Mouse (Mus musculus) retina, adult 2 months (tissue): Measurements from ENCODE around the gene Tspan31.
"Not testable (repeated sequence)": the region's sequence is repeated elsewhere in the genome, so short reads cannot be mapped to it uniquely, and the experiment has no call there.

ENCODE experiments used
- DNase-seq: peaks from one replicate; pipeline ENCODE4 v3.0.0-alpha.2; 2012; ENCODE audit warnings: low read depth, low spot score

Tspan31 gene

DNA sequence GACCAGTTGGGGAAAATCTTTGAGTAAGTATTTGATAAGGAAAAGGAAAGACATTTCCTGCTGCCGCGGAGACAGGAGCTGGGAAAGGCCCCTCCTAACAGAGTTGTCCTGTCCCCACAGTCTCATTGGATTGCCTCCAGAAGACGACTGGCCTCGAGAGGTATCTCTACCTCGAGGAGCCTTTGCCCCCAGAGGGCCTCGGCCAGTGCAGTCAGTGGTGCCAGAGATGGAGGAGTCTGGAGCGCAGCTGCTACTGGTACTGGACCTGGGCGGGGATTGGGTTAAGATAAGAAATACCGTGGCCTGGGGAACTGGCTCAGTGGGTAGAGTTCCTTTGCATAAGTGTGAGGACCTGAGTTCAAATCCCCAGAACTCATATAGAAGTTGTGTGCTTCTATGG is 4.1 kb downstream of the Tspan31 start:
- DNase-seq: no peak

DNA sequence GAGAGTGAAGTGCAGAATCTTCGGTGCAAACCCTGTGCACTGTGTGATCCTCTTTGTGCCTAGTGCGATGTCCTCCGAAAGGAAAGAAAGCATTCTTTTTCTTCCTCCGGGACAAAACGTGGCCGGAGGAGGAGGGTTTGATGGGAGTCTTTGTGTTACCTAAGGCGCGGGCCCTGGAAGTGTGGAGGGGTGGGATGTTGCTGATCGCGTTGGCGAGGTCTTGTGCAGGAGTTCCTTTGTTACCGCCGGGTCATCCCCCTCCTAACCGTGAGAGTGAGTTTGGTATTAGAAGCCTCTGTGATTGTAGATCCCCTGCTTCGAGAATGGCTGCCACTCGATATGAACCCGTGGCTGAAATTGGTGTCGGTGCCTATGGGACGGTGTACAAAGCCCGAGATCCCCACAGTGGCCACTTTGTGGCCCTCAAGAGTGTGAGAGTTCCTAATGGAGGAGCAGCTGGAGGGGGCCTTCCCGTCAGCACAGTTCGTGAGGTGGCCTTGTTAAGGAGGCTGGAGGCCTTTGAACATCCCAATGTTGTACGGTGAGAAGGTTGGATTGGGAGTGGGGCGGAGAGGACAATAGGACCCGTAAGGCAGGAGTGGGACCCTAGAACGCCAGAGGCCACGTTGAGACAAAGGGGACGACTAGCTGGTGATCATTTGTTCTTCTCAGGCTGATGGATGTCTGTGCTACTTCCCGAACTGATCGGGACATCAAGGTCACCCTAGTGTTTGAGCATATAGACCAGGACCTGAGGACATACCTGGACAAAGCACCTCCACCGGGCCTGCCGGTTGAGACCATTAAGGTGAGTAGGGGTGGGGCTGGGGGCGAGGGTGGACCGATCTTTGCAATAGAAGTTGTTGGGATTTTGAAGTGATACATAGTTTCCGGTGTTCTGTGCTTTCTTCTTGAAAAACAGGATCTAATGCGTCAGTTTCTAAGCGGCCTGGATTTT is 5.9 kb downstream of the Tspan31 start:
- DNase-seq: no peak

DNA sequence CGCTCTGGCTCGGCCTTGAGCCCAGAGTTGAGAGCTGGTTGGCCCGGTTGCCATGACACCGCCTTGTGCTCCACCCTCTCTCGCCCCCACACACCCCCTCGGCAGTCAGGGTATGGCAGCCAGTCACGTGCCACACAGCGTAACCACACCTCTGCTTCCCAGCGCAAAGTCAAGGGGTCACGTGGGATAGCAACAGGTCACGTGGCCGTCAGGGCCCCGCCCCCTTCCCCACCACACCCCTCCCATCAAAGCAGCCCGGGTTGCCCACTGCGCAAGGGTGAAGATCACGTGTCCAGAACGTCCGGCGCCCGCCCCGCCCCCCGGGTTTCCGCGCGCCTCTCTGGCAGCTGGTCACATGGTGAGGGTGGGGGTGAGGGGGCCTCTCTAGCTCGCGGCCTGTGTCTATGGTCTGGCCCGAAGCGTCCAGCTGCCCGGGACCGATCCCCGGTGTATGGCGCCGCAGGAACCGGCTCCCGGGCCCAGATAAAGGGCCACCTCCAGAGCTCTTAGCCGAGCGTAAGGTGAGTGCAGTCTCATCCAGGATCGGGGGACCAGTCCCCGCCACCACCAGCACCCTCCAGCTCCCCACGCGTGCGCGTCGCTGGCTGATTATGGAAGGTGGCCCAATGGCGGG is 6.7 kb downstream of the Tspan31 start, which contains the start of gene Cdk4:
Gene Cdk4, plus strand, starts transcription at position 296 of the 634 bp plus-strand sequence.
- peak; percentile 98 for DNase-seq

DNA sequence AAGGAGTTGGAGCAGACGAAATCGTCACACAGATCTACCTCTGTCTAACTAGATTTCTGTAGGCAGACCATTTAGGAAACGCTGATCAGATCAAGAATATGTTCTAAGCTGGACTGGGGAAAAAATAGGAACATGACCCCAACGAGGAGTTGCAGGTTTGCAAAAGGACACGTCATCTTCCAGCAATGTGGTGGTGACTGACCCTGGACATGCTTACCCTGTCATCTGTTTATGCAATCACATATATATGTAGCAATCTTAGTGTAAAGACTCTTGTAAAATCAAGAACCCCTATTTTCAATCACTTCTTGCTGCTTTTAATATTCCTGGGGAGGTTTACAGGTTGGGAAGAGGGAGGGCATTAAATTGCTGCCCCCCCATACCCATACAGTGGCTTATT is 7.6 kb downstream of the Tspan31 start:
- DNase-seq: no peak

DNA sequence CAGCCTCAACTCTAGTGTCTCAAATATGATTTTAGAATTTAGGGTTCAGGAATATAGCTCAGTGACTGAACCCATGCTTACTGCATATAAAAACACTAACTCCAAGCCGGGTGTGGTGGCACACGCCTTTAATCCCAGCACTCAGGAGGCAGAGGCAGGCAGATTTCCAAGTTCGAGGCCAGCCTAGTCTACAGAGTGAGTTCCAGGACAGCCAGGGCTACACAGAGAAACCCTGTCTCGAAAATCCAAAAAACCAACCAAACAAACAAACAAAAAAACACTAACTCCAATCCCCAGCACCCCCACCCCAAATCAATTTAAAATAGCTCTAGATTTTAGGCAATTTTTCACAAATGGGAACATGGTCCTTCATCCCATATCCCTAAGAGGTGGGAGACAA is 8.0 kb downstream of the Tspan31 start:
- DNase-seq: not testable (repeated sequence)

DNA sequence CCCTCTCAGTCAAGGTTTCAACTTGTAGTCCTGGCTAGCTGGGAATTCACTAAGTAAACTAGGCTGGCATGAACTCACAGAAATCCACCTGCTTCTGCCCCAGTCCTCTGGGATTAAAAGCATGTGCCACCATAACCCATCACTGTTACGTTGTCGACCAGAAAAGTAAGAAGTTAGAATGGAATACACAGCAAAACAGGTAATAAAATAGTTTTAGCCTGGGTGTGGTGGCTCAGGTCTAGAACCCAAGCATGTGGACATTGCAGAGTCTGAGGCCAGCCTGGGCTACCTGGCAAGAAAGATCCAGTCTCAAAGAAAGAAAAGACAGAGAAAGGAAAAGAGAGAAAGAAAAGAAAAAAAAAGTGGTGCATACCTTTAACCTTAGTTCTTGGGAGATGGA is 8.6 kb downstream of the Tspan31 start:
- DNase-seq: no peak

DNA sequence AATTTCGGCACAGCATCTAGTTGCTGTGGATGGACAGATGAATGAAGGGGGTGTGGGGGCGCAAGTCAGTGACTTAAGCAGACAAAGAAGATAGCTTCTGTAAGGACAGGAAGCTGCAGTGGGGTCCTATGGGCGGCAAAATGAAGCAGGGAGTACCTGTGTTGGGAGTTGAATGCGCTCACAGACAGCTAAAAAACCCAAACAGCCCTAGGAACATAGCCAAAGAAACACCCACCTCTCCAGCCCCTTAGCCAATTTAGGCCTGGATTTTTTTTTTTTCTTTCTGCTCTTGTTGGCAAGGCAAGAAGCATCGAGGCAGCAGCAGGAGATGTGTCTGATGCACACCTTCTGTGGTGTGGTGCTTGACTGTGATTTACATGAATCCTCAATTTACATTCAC is 9.0 kb downstream of the Tspan31 start:
- DNase-seq: no peak

DNA sequence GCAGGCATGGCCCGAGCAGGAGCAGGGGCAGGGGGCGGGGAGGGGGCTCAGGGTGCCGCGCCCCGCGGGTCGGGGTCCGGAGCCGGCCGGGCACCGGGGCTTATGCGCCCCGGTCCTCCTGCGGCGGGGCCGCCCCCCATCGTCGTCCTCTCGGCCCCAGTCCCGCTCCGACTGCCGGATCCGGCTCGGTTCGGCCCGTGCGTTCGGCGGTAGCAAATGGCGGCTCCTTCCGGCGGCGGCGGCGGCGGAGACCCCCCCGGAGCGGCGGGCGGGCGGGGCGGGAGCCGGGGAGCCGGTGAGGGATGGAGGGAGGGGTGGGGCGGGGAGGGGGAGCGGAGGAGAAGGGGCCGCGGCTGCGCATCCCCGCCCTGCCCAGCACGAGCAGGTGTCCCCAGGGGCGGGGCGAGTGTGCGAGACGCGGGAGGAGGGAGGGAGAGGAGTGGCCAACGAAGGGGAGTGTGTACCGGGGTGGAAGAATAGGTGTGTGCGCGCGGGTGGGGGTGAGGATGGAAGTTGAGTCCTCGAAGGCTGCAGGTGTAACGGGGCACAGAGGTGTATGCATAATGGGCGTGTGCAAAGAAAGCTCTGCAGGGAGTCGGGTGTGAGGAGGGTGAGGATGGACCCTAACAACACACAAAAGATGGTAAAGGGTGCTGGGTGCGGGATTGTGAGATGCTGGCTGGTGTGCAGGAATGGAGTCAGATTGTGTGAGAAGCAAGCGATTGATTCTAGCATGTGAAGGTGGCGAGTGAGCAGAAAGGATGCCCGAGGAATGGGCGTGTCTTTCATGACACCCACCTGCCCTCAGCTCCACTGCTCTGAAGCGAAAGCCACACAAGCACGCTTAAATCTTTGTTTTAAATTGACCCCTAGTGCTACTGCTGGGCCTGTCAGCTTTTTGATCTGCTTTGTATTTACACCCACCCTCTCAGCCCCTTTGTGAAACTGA is 9.8 kb downstream of the Tspan31 start, which contains the start of gene March9:
Gene March9, minus strand, starts transcription at position 217 of the 949 bp plus-strand sequence.
- peak; percentile 63 for DNase-seq

DNA sequence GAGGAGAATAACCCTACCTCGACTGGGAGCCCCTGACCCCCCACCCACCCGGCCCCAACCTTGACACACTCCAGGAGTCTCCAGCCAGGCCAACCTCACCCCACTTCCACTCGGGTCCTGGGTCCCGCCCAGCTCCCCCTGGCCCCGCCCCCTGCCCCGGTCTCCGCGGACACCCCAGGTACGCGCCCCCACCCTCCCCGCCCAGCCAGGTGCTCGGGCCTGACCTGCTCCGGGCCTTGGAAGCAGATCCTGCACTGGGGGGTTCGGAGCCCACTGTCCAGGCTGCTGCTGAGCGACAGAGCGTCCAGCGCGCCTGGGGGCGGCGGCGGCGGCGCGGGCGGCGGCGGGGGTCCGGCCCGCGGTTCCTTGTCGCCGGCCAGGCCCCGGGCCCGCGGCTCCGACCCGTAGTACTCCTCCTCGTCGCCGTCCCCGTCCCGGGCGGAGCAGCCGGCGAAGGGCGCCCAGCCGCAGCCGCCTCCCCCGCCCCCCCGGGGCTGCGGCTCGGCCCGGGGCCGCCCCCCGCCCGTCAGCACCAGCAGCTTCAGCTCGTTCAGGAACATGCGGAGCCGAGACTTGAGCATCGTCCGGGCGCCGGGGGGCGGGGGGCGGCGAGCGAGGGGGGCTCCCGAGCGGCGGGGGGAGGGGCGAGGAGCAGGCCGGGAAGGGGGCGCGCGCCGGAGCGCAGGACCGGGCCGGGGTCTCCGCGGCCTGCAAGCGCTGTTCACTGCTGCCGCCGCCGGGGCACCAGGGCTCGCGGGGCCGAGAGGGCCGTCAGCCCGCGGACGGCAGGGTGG is 10.7 kb downstream of the Tspan31 start:
- DNase-seq: no peak

DNA sequence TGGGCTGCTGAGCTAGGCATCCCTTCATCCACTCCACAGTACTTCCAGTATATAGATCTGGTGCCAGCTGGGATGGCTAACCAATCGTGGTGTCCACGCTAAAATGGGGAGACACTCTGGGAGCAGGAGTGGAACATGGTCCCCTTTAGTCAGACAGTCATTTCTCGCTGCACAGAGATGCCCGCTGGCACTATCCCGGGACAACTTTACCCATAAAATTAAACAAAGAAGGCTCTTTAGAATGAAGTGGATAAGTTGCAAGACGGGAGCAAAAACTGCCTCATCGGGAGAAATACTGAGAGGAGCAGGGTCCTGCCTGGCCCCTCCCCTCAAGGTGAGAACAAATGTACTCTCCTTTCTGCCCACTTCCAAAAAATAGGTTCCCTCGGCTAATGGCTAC is 11.4 kb downstream of the Tspan31 start:
- DNase-seq: no peak

DNA sequence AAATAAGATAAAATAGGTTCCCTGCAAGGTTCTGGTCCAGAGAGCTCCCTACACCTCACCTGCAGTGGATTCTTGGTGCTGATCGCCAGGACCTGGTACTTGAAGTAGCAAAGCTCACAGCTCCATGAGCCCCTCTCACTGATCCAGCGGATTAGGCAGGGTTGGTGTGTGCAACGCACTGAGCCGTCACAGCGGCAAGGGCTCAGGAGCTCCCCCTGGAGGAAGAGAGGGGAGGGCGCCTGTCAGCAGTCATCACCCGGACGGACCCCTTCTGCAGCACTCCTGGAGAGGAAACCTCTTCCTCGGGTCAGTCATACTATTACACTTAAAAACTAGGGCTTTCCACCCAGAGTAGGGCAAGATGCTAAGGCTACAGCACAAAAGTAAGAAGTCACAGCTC is 11.9 kb downstream of the Tspan31 start:
- DNase-seq: peak; percentile 77

DNA sequence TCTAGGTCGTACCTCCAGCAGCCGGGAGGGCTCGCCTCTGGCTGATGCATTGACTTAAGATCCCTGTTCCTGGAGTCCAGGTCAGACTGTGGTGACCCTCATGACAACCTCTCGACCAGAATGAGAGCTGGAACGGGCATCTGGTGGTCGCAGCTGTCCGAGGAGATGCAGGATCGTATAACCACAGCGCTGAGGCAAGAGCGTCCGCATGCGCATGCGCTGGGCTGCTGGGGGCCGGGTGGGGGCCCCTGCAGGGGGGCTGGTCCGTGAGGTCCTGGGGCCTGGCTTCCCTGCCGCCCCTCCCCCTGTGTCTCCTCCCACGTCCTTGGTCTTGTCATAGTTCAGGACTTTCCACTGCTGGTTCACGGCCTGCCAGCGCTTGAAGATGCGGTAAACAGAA is 13.6 kb downstream of the Tspan31 start:
- DNase-seq: no peak

DNA sequence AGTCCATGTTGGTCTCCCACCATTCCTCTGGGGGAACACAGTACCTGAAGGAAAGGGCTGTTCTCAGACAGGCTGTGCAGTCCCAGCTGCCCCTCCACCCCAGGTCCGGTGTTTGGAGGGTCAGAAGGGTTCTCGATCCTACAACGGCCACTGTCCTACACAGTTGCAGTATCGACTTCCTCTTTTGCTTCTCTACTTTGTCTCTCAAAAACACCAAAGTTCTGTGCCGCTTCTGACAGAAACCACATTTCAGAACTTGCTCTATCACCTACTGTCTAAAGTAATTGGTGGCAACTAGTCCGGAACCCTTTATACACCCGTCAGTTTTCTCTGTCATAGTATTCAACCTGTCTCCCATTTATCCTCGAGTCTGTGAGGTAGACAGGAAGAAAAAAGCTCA is 14.7 kb downstream of the Tspan31 start:
- no peak for DNase-seq

DNA sequence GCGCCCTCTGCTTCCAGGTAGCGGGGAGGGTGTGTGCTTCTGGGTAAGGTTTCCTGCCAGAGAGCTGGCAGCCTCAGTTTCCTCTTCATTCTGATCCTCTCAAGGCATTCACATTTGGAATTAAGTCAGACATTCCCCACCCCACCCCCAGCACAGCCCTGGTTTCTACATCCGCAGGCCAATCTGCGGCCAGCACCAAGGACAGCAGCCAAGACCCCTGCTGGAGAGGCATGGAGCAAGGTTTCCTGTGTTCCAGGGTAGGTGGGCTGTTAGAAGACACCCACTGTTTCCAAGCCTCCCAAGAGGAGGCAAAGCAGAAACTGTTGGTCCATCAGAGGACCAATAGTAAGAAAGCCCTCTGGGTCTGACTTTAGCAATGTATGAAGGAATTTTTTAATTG is 15.4 kb downstream of the Tspan31 start:
- DNase-seq: no peak

DNA sequence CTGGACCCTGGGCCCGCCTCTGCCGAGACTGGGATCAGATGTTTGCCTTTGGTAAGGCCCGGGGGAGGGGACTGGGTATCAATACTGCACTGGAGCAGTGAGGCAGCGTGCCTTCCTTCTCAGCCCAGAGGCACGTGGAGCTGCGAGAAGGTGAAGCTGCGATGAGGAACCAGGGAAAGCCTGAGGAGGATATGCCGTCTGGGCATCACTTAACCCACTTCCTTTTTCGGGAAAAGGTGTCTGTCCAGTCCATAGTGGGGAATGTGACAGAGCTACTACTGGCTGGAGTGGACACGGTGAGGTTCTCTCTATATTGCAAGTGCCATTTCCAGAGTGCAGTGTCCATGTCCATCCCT is 20.0 kb downstream of the Tspan31 start:
- no peak for DNase-seq

DNA sequence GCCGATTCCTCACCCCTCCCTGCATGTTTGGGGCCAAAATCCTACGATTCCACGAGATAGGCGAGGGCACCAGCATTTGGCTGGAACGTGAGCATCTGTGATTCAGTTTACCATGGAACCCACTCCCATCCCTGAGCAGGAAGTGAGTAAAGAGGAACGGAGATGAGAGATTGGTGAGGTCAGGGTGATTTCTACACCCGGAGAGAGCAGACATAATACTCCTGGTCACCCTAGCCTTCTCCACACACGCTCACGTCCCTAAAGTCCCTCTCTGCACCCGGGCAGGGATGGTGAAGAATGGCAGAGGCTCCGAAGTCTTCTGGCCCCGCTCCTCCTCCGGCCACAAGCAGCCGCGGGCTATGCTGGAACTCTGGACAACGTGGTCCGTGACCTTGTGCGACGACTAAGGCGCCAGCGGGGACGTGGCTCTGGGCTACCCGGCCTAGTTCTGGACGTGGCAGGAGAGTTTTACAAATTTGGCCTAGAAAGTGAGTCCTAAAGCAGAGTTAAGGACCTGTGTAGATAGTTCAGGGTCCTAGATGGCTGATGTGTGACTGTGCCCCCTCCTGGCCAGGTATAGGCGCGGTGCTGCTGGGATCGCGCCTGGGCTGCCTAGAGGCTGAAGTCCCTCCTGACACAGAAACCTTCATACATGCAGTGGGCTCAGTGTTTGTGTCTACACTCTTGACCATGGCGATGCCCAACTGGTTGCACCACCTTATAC is 20.5 kb downstream of the Tspan31 start:
- DNase-seq: no peak

DNA sequence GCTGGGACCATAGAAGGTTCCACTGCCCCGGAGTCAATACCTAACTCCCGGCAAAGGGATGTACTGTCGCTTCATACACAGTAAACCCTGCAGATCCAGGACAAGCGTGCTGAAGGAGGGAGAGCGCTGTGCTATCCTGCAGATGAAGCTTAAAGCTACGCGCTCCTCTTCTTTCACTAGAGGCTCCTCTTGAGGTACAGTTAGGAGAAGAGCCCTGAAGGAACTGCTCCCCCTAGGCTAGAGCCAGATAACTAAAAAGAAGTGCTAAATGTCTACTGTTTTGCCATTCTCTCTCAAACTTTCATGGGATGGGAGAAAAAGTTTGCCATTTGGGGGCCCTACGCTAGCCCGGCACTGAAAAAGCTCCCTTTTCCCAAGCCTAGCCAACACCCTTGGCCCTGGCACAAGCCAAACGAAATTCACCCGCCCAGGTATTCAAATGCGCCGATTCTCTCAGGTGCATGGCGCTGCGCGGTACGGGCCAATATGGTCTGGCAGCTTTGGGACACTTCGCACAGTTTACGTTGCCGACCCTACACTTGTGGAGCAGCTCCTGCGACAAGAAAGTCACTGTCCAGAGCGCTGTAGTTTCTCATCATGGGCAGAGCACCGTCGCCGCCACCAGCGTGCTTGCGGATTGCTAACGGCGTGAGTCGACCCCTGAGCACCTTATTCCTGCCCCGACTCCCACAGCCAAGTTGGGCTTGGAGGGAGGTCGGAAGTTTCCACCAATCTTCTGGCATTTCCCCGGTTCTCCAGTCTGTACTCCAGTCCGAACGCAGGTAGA is 21.3 kb downstream of the Tspan31 start:
- no peak for DNase-seq

DNA sequence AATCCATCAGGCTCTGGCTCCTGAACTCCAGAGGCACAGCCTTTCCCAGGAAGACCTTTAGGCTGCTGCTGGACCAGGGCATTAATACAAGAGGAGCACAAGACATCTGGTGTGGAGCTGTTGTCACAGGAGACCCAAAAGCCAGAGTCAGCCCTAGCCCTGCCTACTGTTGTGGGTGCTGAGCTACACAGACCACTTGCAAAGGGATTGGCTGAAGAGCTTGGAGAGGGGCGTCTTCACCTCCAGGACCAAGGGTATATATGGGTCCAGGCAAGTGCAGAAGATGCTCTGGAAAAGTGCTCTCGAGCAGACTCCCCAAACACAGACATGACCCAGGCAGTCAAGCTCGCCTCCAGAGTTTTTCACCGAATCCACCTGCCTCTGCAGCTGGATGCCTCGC is 22.1 kb downstream of the Tspan31 start, which contains the start of gene Cyp27b1:
Gene Cyp27b1, plus strand, starts transcription at position 297 of the 400 bp plus-strand sequence.
- no peak for DNase-seq

DNA sequence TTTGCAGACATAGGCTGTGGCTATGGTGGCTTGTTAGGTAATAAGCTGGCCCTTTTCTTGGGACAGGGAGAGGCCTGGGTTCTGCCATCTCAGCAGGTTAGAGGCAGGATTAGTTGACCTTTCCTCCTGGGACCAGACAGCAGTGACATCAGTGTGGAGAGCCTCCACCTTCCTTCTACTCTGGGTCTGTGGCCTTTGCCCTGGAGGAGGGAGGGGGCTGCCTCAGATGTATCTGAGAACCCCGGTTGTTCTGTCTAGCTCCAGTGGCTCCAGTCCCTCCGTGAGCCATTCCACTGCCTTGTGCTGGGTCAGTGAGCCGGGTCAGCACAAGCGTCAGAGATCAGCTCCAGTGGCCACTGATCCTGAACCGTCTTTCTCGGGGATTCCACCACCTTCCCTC is 26.9 kb downstream of the Tspan31 start:
- DNase-seq: no peak
